Mouse (Mus musculus): ENCODE results near the gene Clcc1.

Clcc1 gene

GRCm38 (mm10) chr3:108702789-108703188 lies 49.1 kb downstream of the Clcc1 start:
- no peak for DNase-seq (ENCODE audit: low spot score in 2 of 2)

- no peak for DNase-seq (ENCODE audit: low spot score in 2 of 2)
Observed at GRCm38 (mm10) chr3:108711296-108711695, 57.6 kb downstream of the Clcc1 start.

- DNase-seq (ENCODE audit: low spot score in 2 of 2): no peak
Observed at GRCm38 (mm10) chr3:108713065-108713675, 59.5 kb downstream of the Clcc1 start.

GRCm38 (mm10) chr3:108714837-108715236 lies 61.1 kb downstream of the Clcc1 start:
- DNase-seq (ENCODE audit: low spot score in 2 of 2): no peak

- DNase-seq (ENCODE audit: low spot score in 2 of 2): no peak
Observed at GRCm38 (mm10) chr3:108717896-108718502, 64.3 kb downstream of the Clcc1 start.

GRCm38 (mm10) chr3:108719357-108719756 lies 65.6 kb downstream of the Clcc1 start:
- no peak for DNase-seq (ENCODE audit: low spot score in 2 of 2)

- DNase-seq (ENCODE audit: low spot score in 2 of 2): no peak
Observed at GRCm38 (mm10) chr3:108719761-108720160, 66.0 kb downstream of the Clcc1 start.

- peak; percentile 24 to 49 for DNase-seq (ENCODE audit: low spot score in 2 of 2)
Observed at GRCm38 (mm10) chr3:108721076-108721991, 67.6 kb downstream of the Clcc1 start.

GRCm38 (mm10) chr3:108722036-108722872 lies 68.5 kb downstream of the Clcc1 start, which contains the start of gene Gpsm2:
Gene Gpsm2 (minus strand): TSS chr3:108722309.
- DNase-seq (ENCODE audit: low spot score in 2 of 2): peak; percentile 93 to 95

GRCm38 (mm10) chr3:108726413-108726812 lies 72.7 kb downstream of the Clcc1 start:
- DNase-seq (ENCODE audit: low spot score in 2 of 2): no peak

GRCm38 (mm10) chr3:108727344-108727743 lies 73.6 kb downstream of the Clcc1 start:
- DNase-seq (ENCODE audit: low spot score in 2 of 2): no peak

- DNase-seq (ENCODE audit: low spot score in 2 of 2): no peak
Observed at GRCm38 (mm10) chr3:108727776-108728175, 74.1 kb downstream of the Clcc1 start.
